Mouse (Mus musculus): Measurements from ENCODE around the gene St3gal5.
A peak's percentile ranks its signal among the peaks of the same experiment; 100 is the strongest.

- TF ChIP-seq ZMIZ1 (IDR thresholded peaks at IDR 0.05; ENCODE audit: low read depth, low read length) (no peak), MAX (IDR thresholded peaks at IDR 0.05; ENCODE audit: low read length) (peak; percentile 53; the same call in 1 of the 2 replicates), USF1 (IDR thresholded peaks at IDR 0.05; ENCODE audit: low read depth, low read length) (0 out of 2 replicates have a peak, but pooled peaks have one; percentile 23), GABPA (IDR thresholded peaks at IDR 0.05; ENCODE audit: low read depth, low read length) (peak; percentile 79; the same call in 1 of the 2 replicates), GATA1 (IDR thresholded peaks at IDR 0.05; ENCODE audit: low read depth, low read length) (peak; percentile 73), MXI1 (IDR thresholded peaks at IDR 0.05; ENCODE audit: low read depth, low read length) (peak; percentile 69), HCFC1 (IDR thresholded peaks at IDR 0.05; ENCODE audit: low read depth, low read length) (no peak), MYB (IDR thresholded peaks at IDR 0.05; ENCODE audit: low read depth, low read length) (no peak), CTCF (IDR thresholded peaks at IDR 0.05 in 2 of 3, conservative IDR thresholded peaks at IDR 0.05 in 1 of 3; ENCODE audit: control insufficient read depth in 1 of 3, insufficient read depth in 1 of 3, low read depth in 2 of 3, low read length in 3 of 3, poor library complexity in 1 of 3, severe bottlenecking in 1 of 3) (no peak), ELF1 (IDR thresholded peaks at IDR 0.05; ENCODE audit: low read depth, low read length) (no peak), ZKSCAN1 (IDR thresholded peaks at IDR 0.05; ENCODE audit: low read depth, low read length) (0 out of 2 replicates have a peak, but pooled peaks have one; percentile 37), E2F4 (IDR thresholded peaks at IDR 0.05; ENCODE audit: borderline replicate concordance, low read depth, low read length) (no peak), CHD2 (IDR thresholded peaks at IDR 0.05; ENCODE audit: low read length) (no peak)
Observed at GRCm38 (mm10) chr6:72134850-72135515, 37.6 kb downstream of the St3gal5 start.
